Mouse (Mus musculus): Measurements from ENCODE around the gene Akap6. TPM values are rescaled to one million over a fixed set of nuclear protein-coding genes. Genes with fewer than 3 reads are reported as not detected.

Akap6 gene
- total and polyA plus RNA-seq, 2 experiments from 2014 or later = 21.3 to 77.3 TPM

DNA sequence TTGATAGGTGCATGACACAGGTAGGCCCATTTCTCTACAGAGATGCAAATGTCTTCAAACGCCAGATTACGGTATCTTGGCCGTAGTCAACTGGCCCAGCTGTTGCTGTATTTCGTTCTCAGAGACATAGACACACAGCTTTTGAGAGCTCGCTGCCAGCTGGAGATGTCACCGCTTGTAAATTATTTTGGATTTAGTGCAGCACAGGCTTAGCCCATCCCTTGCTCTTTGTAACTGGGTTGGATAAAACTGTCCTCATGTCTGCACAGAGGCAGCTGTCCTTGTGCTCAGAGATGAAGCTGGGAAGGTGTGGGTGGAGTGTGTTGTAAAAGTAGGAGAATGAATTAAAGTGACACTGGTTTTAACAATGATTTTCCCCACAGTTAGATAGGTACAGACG is 193.3 kb downstream of the Akap6 start:
- no peak overlapping the region for H3K27ac ChIP-seq
- no peak overlapping the region for H3K4me3 ChIP-seq (ENCODE audit: low read length)

DNA sequence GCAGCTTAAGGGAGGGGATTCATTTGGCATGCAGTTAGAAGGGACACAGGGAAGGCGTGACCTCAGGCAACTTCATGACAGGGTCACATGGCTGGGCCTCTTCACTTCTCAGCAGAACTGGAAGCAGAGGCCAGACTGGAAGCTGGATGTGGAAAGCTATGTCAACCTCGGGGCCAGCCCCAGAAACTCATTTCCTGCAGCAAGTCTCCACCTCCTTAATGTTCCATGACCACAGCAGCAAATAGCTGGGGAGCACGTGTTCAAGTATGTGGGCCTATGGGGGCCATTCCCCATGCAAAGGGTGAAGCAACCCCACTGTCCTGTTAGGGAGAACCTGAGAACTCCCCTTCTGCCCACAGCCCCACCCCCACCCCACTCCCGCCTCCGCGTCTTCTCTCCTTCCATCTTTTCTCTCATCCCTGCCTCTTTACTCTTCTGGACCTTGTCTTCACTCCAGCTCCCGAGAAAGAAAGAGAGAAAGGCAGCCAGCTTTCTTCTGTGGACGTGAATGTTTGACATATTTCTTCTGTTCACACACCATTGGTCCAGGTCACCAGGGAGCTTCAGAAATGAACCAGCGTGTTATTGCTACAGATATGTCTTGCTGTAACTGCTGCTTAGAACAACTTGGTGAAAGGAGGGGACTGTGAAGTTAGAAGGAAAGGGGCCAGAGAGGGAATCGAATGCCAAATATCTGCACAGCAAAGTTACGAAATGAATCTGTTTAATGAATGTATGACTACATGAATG is 194.6 kb downstream of the Akap6 start:
- H3K9me3 ChIP-seq (ENCODE audit: low read length) = no peaks in the 10 kb centered on the region
- ATAC-seq = no peak
- 0 out of 2 replicates have a peak, but pooled peaks cover 4% of the 10 kb centered on the region for H3K4me1 ChIP-seq (ENCODE audit: insufficient read depth, low read length)
- H3K4me2 ChIP-seq (ENCODE audit: low read depth, low read length) = no peak overlapping the region
- 65% methylated on average over 11 of the region's 11 CpGs for WGBS
- no peak overlapping the region for H3K9ac ChIP-seq (replicated peaks; ENCODE audit: low read length)
- H3K27ac ChIP-seq = no peak overlapping the region
- H3K4me3 ChIP-seq (ENCODE audit: low read length) = no peak overlapping the region
- no peak for DNase-seq (ENCODE audit: low spot score)
- H3K27me3 ChIP-seq (ENCODE audit: insufficient read depth, low read length) = no peaks in the 10 kb centered on the region
- no peak for TF ChIP-seq CTCF (IDR thresholded peaks at IDR 0.05; ENCODE audit: low read depth)
- H3K36me3 ChIP-seq (ENCODE audit: insufficient read depth, low read length) = no peaks in the 10 kb centered on the region

More for the DNA sequence above, 193.3 kb downstream of the Akap6 start:
- Histone ChIP-seq H3K9me3 (ENCODE audit: low read length) (no peaks in the 10 kb centered on the region), H3K36me3 (ENCODE audit: insufficient read depth, low read length) (no peaks in the 10 kb centered on the region), H3K4me1 (ENCODE audit: insufficient read depth, low read length) (no peaks in the 10 kb centered on the region), H3K4me2 (ENCODE audit: low read depth, low read length) (no peak overlapping the region), H3K27me3 (ENCODE audit: insufficient read depth, low read length) (no peaks in the 10 kb centered on the region), H3K9ac (replicated peaks; ENCODE audit: low read length) (no peak overlapping the region)
- no peak for ATAC-seq
- no peak for TF ChIP-seq CTCF (IDR thresholded peaks at IDR 0.05; ENCODE audit: low read depth)
- DNase-seq (ENCODE audit: low spot score) = no peak
- 76% methylated on average over 7 of the region's 7 CpGs for WGBS

DNA sequence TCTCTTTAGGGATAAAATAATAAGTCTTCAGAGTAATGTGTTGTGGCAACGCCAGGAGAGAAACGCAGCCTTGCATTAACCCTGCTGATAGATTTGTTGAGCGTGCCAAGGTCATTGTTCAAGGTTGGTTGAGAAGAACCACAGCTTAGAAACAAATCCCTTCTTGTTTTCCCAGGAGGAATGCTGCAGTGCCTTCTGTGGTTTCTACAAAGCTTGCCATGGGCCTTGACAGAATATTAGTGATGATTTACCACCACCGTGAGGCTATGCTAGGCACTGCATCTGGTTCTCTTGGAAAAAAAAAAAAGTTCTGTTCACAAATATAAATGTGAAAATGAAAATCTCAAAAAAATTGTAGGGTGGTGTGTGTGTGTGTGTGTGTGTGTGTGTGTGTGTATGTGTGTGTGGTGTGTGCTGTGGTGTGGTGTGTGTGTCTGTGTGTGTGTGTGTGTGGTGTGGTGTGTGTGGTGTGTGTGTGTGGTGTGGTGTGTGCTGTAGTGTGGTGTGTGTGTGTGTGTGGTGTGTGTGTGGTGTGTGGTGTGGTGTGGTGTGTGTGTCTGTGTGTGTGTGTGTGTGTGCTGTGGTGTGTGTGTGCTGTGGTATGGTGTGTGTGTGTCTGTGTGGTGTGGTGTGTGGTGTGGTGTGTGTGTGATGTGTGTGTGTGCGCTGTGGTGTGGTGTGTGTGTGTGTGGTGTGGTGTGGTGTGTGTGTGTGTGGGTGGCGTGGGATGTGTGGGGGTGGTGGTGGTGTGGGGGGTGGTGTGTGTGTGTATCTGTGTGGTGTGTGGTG is 196.7 kb downstream of the Akap6 start:
- Histone ChIP-seq H3K9ac (replicated peaks; ENCODE audit: low read length) (no peak overlapping the region), H3K36me3 (ENCODE audit: insufficient read depth, low read length) (no peaks in the 10 kb centered on the region), H3K27ac (peak overlapping the region; percentile 57; the same call in 1 of the 2 replicates), H3K9me3 (ENCODE audit: low read length) (no peaks in the 10 kb centered on the region), H3K4me1 (ENCODE audit: insufficient read depth, low read length) (0 out of 2 replicates have a peak, but pooled peaks cover 4% of the 10 kb centered on the region), H3K4me3 (ENCODE audit: low read length) (no peak overlapping the region), H3K27me3 (ENCODE audit: insufficient read depth, low read length) (no peaks in the 10 kb centered on the region), H3K4me2 (ENCODE audit: low read depth, low read length) (peak overlapping the region; percentile 24; the same call in 1 of the 2 replicates)
- ATAC-seq (peak; percentile 86), DNase-seq (ENCODE audit: low spot score) (peak; percentile 88)
- peak; percentile 83 for TF ChIP-seq CTCF (IDR thresholded peaks at IDR 0.05; ENCODE audit: low read depth)
- 27% methylated on average over 5 of the region's 6 CpGs for WGBS

DNA sequence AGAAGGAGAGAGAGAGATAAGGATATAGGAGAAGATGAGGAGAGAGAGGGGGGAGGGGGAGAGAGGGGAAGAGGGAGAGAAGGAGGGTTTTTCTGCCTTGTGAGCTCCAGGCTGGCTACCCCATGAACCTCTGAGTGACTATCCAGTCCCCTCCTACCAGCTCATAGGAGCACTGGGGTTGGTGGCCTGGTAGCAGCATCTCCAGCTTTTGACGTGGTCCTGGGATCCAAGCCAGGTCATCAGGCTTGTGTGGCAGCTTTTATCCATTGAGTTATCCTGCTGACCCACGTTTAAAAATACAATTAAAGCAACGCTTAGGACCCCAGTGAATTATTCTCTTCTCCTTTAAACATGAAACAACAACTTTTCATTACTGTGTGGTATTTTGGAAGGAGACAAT is 197.6 kb downstream of the Akap6 start:
- DNase-seq (ENCODE audit: low spot score) (peak; percentile 25), ATAC-seq (no peak)
- H3K36me3 ChIP-seq (ENCODE audit: insufficient read depth, low read length) = no peaks in the 10 kb centered on the region
- H3K9me3 ChIP-seq (ENCODE audit: low read length) = no peaks in the 10 kb centered on the region
- no peaks in the 10 kb centered on the region for H3K27me3 ChIP-seq (ENCODE audit: insufficient read depth, low read length)
- no peak overlapping the region for H3K4me3 ChIP-seq (ENCODE audit: low read length)
- TF ChIP-seq CTCF (IDR thresholded peaks at IDR 0.05; ENCODE audit: low read depth) = no peak
- no peak overlapping the region for H3K27ac ChIP-seq
- H3K9ac ChIP-seq (replicated peaks; ENCODE audit: low read length) = no peak overlapping the region
- H3K4me2 ChIP-seq (ENCODE audit: low read depth, low read length) = no peak overlapping the region
- 0 out of 2 replicates have a peak, but pooled peaks cover 4% of the 10 kb centered on the region for H3K4me1 ChIP-seq (ENCODE audit: insufficient read depth, low read length)
- WGBS = 29% methylated on average over 3 of the region's 3 CpGs

DNA sequence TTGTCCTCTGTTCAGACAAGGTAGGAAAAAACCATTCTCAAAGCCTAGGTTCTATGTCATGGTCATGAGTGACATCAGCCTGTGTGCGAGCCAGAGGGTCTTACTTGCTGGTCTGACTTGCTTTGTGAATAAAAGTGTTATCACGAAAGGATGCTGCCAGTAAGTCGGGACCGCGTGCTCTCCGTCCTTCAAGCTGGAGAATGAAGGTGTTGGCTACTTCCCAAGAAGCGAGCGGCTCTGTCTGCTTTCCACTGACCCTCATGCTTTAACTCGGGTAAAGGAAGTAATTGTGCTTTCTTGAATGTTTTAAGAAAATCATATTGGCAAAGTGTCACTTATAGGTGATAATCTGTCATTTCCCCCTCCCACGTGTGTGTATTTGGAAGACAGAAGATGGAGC is 198.9 kb downstream of the Akap6 start:
- H3K36me3 ChIP-seq (ENCODE audit: insufficient read depth, low read length) = no peaks in the 10 kb centered on the region
- H3K27ac ChIP-seq = no peak overlapping the region
- no peak overlapping the region for H3K4me2 ChIP-seq (ENCODE audit: low read depth, low read length)
- ATAC-seq (no peak), DNase-seq (ENCODE audit: low spot score) (peak; percentile 25)
- H3K4me3 ChIP-seq (ENCODE audit: low read length) = no peak overlapping the region
- H3K9ac ChIP-seq (replicated peaks; ENCODE audit: low read length) = no peak overlapping the region
- 49% methylated on average over 10 of the region's 10 CpGs for WGBS
- H3K9me3 ChIP-seq (ENCODE audit: low read length) = no peaks in the 10 kb centered on the region
- no peaks in the 10 kb centered on the region for H3K27me3 ChIP-seq (ENCODE audit: insufficient read depth, low read length)
- TF ChIP-seq CTCF (IDR thresholded peaks at IDR 0.05; ENCODE audit: low read depth) = no peak
- 0 out of 2 replicates have a peak, but pooled peaks cover 4% of the 10 kb centered on the region for H3K4me1 ChIP-seq (ENCODE audit: insufficient read depth, low read length)

DNA sequence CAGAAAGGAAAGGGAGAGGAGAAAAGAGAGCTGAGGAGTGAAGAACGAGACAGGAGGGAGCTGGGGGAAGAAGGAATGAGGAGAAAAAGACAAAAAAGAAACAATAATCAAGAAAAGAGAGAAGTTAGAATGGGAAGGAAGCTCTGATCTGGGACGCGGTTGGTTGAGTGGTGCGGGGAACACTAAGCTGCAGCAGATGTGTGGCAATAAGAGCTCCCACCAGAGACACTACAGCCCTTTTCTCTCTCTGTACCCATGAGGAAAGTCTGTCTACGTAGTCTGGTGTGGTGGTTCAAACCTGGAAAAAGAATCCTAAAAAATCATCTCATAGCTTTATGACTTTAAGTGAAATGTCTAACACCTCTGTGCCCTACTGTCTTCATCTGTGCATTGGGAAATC is 204.9 kb downstream of the Akap6 start:
- Histone ChIP-seq H3K4me1 (ENCODE audit: insufficient read depth, low read length) (no peaks in the 10 kb centered on the region), H3K9ac (replicated peaks; ENCODE audit: low read length) (no peak overlapping the region), H3K9me3 (ENCODE audit: low read length) (no peaks in the 10 kb centered on the region), H3K36me3 (ENCODE audit: insufficient read depth, low read length) (no peaks in the 10 kb centered on the region), H3K27ac (no peak overlapping the region), H3K4me2 (ENCODE audit: low read depth, low read length) (no peak overlapping the region), H3K27me3 (ENCODE audit: insufficient read depth, low read length) (no peaks in the 10 kb centered on the region), H3K4me3 (ENCODE audit: low read length) (no peak overlapping the region)
- no peak for DNase-seq (ENCODE audit: low spot score)
- TF ChIP-seq CTCF (IDR thresholded peaks at IDR 0.05; ENCODE audit: low read depth) = no peak
- WGBS = 75% methylated on average over 5 of the region's 5 CpGs
- no peak for ATAC-seq
